Mouse (Mus musculus): ENCODE results near the gene Cpeb3. TPM values are rescaled to one million over a fixed set of nuclear protein-coding genes. Genes with fewer than 3 reads are reported as not detected.
"Not testable (repeated sequence)": the region's sequence is repeated elsewhere in the genome, so short reads cannot be mapped to it uniquely, and the experiment has no call there.

The Cpeb3 gene
- total RNA-seq, 2 experiments from 2014 or later: 55.2 to 55.9 TPM

- no peak for DNase-seq (ENCODE audit: extremely low spot score in 1 of 2, low spot score in 2 of 2)
- intact Hi-C loops (cut with DNase I): loop anchor here (5.0 kb wide), 1 partner anchor 157 kb away; no protein-coding TSS in a partner anchor
Measured at GRCm38 (mm10) chr19:37209467-37210128, 1.2 kb upstream of the Cpeb3 start.

- intact Hi-C loops (cut with DNase I): loop anchor here (5.0 kb wide), 1 partner anchor 157 kb away; no protein-coding TSS in a partner anchor
- no peak for DNase-seq (ENCODE audit: extremely low spot score in 1 of 2, low spot score in 2 of 2)
Measured at GRCm38 (mm10) chr19:37208986-37209385, 585 bp upstream of the Cpeb3 start.

- peak; percentile 86 to 93 for DNase-seq (ENCODE audit: extremely low spot score in 1 of 2, low spot score in 2 of 2)
- intact Hi-C loops (cut with DNase I): loop anchor here (2.0 to 5.0 kb wide), 2 partner anchors 33 to 155 kb away; no protein-coding TSS in a partner anchor
Measured at GRCm38 (mm10) chr19:37207303-37208175, 862 bp downstream of the Cpeb3 start, which contains the start of gene March5. TSS of gene March5 (plus strand) at chr19:37207543.

GRCm38 (mm10) chr19:37206641-37207302, 1.6 kb downstream of the Cpeb3 start:
- intact Hi-C loops (cut with DNase I): loop anchor here (2.0 to 5.0 kb wide), 2 partner anchors 32 to 154 kb away; no protein-coding TSS in a partner anchor
- peak; percentile 22 to 66 for DNase-seq (ENCODE audit: extremely low spot score in 1 of 2, low spot score in 2 of 2)

- intact Hi-C loops (cut with DNase I): loop anchor here (5.0 kb wide), 1 partner anchor 153 kb away; no protein-coding TSS in a partner anchor
- DNase-seq (ENCODE audit: extremely low spot score in 1 of 2, low spot score in 2 of 2): not testable (repeated sequence)
Measured at GRCm38 (mm10) chr19:37205155-37205554, 3.2 kb downstream of the Cpeb3 start.

- no peak for DNase-seq (ENCODE audit: extremely low spot score in 1 of 2, low spot score in 2 of 2)
- intact Hi-C loops (cut with DNase I): no loop called here
Measured at GRCm38 (mm10) chr19:37203371-37203770, 5.0 kb downstream of the Cpeb3 start.

- intact Hi-C loops (cut with DNase I): no loop called here
Measured at GRCm38 (mm10) chr19:37199889-37200288, 8.5 kb downstream of the Cpeb3 start.

GRCm38 (mm10) chr19:37198165-37198880, 10.1 kb downstream of the Cpeb3 start:
- intact Hi-C loops (cut with DNase I): no loop called here
- no peak for DNase-seq (ENCODE audit: extremely low spot score in 1 of 2, low spot score in 2 of 2)

More at GRCm38 (mm10) chr19:37199889-37200288, 8.5 kb downstream of the Cpeb3 start:
- no peak for DNase-seq (ENCODE audit: extremely low spot score in 1 of 2, low spot score in 2 of 2)

GRCm38 (mm10) chr19:37192475-37193058, 15.8 kb downstream of the Cpeb3 start:
- no peak for DNase-seq (ENCODE audit: extremely low spot score in 1 of 2, low spot score in 2 of 2)
- intact Hi-C loops (cut with DNase I): no loop called here

GRCm38 (mm10) chr19:37188366-37188948, 19.9 kb downstream of the Cpeb3 start:
- DNase-seq (ENCODE audit: extremely low spot score in 1 of 2, low spot score in 2 of 2): no peak
- intact Hi-C loops (cut with DNase I): no loop called here

- DNase-seq (ENCODE audit: extremely low spot score in 1 of 2, low spot score in 2 of 2): peak; percentile 46 to 77
- intact Hi-C loops (cut with DNase I): no loop called here
Measured at GRCm38 (mm10) chr19:37177819-37178708, 30.3 kb downstream of the Cpeb3 start.

GRCm38 (mm10) chr19:37176879-37177462, 31.4 kb downstream of the Cpeb3 start:
- no peak for DNase-seq (ENCODE audit: extremely low spot score in 1 of 2, low spot score in 2 of 2)
- intact Hi-C loops (cut with DNase I): no loop called here

GRCm38 (mm10) chr19:37175919-37176318, 32.5 kb downstream of the Cpeb3 start:
- peak; percentile 27 to 56 for DNase-seq (ENCODE audit: extremely low spot score in 1 of 2, low spot score in 2 of 2)
- intact Hi-C loops (cut with DNase I): loop anchor here (2.0 kb wide), 1 partner anchor 31 kb away; the partner anchor contains the start of gene March5

GRCm38 (mm10) chr19:37175436-37175805, 33.0 kb downstream of the Cpeb3 start:
- intact Hi-C loops (cut with DNase I): loop anchor here (2.0 kb wide), 1 partner anchor 31 kb away; the partner anchor contains the start of gene March5
- peak in 1 of 2 experiments; percentile 20 for DNase-seq (ENCODE audit: extremely low spot score in 1 of 2, low spot score in 2 of 2)

- intact Hi-C loops (cut with DNase I): loop anchor here (2.0 kb wide), 1 partner anchor 32 kb away; the partner anchor contains the start of gene March5
- DNase-seq (ENCODE audit: extremely low spot score in 1 of 2, low spot score in 2 of 2): peak; percentile 53 to 70
Measured at GRCm38 (mm10) chr19:37174716-37175435, 33.5 kb downstream of the Cpeb3 start.
